Mouse (Mus musculus) G1E (cell line): ENCODE measurements around the gene D930020B18Rik. TPM values are rescaled to one million over a fixed set of nuclear protein-coding genes. Genes with fewer than 3 reads are reported as not detected.

Experiments
- ATAC-seq: 2 replicates; pipeline ENCODE4 v1.8.0; 2016; ENCODE audit warnings: mild to moderate bottlenecking; ENCODE audit not compliant: insufficient number of reproducible peaks, poor library complexity, low FRiP score, severe bottlenecking; ENCODE audit errors: extremely low read depth
- DNase-seq: peaks from one replicate; pipeline ENCODE4 v3.0.0; 2012; ENCODE audit warnings: low spot score
- H3K27me3 ChIP-seq: 2 replicates; pipeline ENCODE4 v1.6.1; 2012; ENCODE audit warnings: mild to moderate bottlenecking, low read length, inconsistent platforms; ENCODE audit not compliant: insufficient read depth
- H3K36me3 ChIP-seq: replicated peaks from 2 replicates; pipeline ENCODE3; 2012; ENCODE audit warnings: mild to moderate bottlenecking, inconsistent platforms
- H3K4me1 ChIP-seq: 2 replicates; pipeline ENCODE4 v1.6.1; 2012; ENCODE audit warnings: low read depth, low read length, inconsistent platforms, mixed read lengths; ENCODE audit not compliant: insufficient read depth
- H3K4me3 ChIP-seq: 2 replicates; pipeline ENCODE4 v1.5.1; 2012; ENCODE audit warnings: low read depth, mild to moderate bottlenecking, inconsistent platforms, low read length, moderate library complexity, mixed read lengths
- H3K9me3 ChIP-seq: replicated peaks from 2 replicates; pipeline ENCODE4 v1.6.1; 2012; ENCODE audit warnings: inconsistent platforms
- CTCF ChIP-seq: IDR thresholded peaks from 2 replicates; pipeline ENCODE4 v1.5.1; 2012; ENCODE audit warnings: low read depth, low read length, inconsistent platforms, mixed read lengths
- GATA1 ChIP-seq: IDR thresholded peaks from 2 replicates; pipeline ENCODE4 v1.6.1; 2012; ENCODE audit warnings: borderline replicate concordance, low read length, inconsistent platforms, mixed read lengths
- GATA2 ChIP-seq: IDR thresholded peaks from 2 replicates; pipeline ENCODE4 v1.6.1; 2012; ENCODE audit warnings: low read depth, low read length, inconsistent platforms, borderline replicate concordance
- POLR2AphosphoS5 ChIP-seq: IDR thresholded peaks from 2 replicates; pipeline ENCODE4 v1.6.1; 2012; ENCODE audit warnings: low read depth, low read length, inconsistent platforms; ENCODE audit not compliant: insufficient replicate concordance
- TAL1 ChIP-seq: conservative IDR thresholded peaks from 2 replicates; pipeline ENCODE4 v1.6.1; 2012; ENCODE audit warnings: low read depth, low read length, inconsistent platforms, mixed read lengths
- polyA plus RNA-seq: library from polyadenylated mRNA; stranded (reverse); fragments of >175 nt; gene quantifications from 2 replicates; pipeline ENCODE4 v1.2.3, GENCODE M21; 2012
- total RNA-seq, 2 experiments: library from RNA; stranded (forward) in 1 of 2; stranded (reverse) in 1 of 2; fragments of 200-1000 nt in 1 of 2; fragments of >200 nt in 1 of 2; fragmentation: Nextera tagmentation in 1 of 2; gene quantifications; 2 replicates each; pipeline ENCODE4 v1.2.3; 2014 to 2017

Gene D930020B18Rik
- total and polyA plus RNA-seq, 3 experiments = 0.05 TPM; not detected in 2

GRCm38 (mm10) chr10:121694567-121694966 lies 53.2 kb downstream of the D930020B18Rik start:
- peaks cover 7% of the 10 kb centered on the region; the same call in 1 of the 2 replicates for H3K9me3 ChIP-seq
- ATAC-seq (no peak), DNase-seq (no peak)
- TF ChIP-seq GATA2 (no peak), GATA1 (no peak), TAL1 (no peak), POLR2AphosphoS5 (no peak), CTCF (no peak)
- no peaks in the 10 kb centered on the region for H3K27me3 ChIP-seq
- H3K36me3 ChIP-seq = no peaks in the 10 kb centered on the region
- no peak overlapping the region for H3K4me3 ChIP-seq
- no peaks in the 10 kb centered on the region for H3K4me1 ChIP-seq

GRCm38 (mm10) chr10:121701296-121702248 lies 60.2 kb downstream of the D930020B18Rik start:
- no peak overlapping the region for H3K4me3 ChIP-seq
- no peaks in the 10 kb centered on the region for H3K27me3 ChIP-seq
- H3K4me1 ChIP-seq = no peaks in the 10 kb centered on the region
- DNase-seq = no peak
- TF ChIP-seq CTCF = no peak
- no peak for TF ChIP-seq TAL1
- no peak for TF ChIP-seq GATA1
- TF ChIP-seq GATA2 = no peak
- TF ChIP-seq POLR2AphosphoS5 = no peak
- H3K9me3 ChIP-seq = peaks cover 6% of the 10 kb centered on the region
- ATAC-seq = 0 out of 2 replicates have a peak, but pooled peaks have one; percentile 23
- H3K36me3 ChIP-seq = no peaks in the 10 kb centered on the region

GRCm38 (mm10) chr10:121703619-121704018 lies 62.2 kb downstream of the D930020B18Rik start:
- no peak for ATAC-seq
- H3K36me3 ChIP-seq = no peaks in the 10 kb centered on the region
- TF ChIP-seq GATA1 (no peak), TAL1 (no peak), GATA2 (no peak), CTCF (no peak), POLR2AphosphoS5 (no peak)
- H3K9me3 ChIP-seq = peaks cover 6% of the 10 kb centered on the region
- no peak overlapping the region for H3K4me3 ChIP-seq
- H3K4me1 ChIP-seq = no peaks in the 10 kb centered on the region
- DNase-seq = no peak
- no peaks in the 10 kb centered on the region for H3K27me3 ChIP-seq

- Histone ChIP-seq H3K4me3 (no peak overlapping the region), H3K36me3 (no peaks in the 10 kb centered on the region), H3K27me3 (no peaks in the 10 kb centered on the region), H3K9me3 (peaks cover 6% of the 10 kb centered on the region), H3K4me1 (no peaks in the 10 kb centered on the region)
- DNase-seq (no peak), ATAC-seq (no peak)
- TF ChIP-seq GATA2 (no peak), POLR2AphosphoS5 (no peak), CTCF (no peak), TAL1 (no peak), GATA1 (no peak)
Measured at GRCm38 (mm10) chr10:121704871-121705270, 63.5 kb downstream of the D930020B18Rik start.

GRCm38 (mm10) chr10:121705399-121706163 lies 64.2 kb downstream of the D930020B18Rik start:
- DNase-seq = no peak
- Histone ChIP-seq H3K36me3 (no peaks in the 10 kb centered on the region), H3K9me3 (peaks cover 6% of the 10 kb centered on the region), H3K27me3 (no peaks in the 10 kb centered on the region), H3K4me1 (no peaks in the 10 kb centered on the region), H3K4me3 (no peak overlapping the region)
- ATAC-seq = no peak
- TF ChIP-seq GATA2 (no peak), CTCF (no peak), POLR2AphosphoS5 (no peak), GATA1 (no peak), TAL1 (no peak)

- no peak for DNase-seq
- ATAC-seq = no peak
- Histone ChIP-seq H3K9me3 (peaks cover 19% of the 10 kb centered on the region), H3K4me1 (no peaks in the 10 kb centered on the region), H3K36me3 (no peaks in the 10 kb centered on the region), H3K4me3 (no peak overlapping the region), H3K27me3 (no peaks in the 10 kb centered on the region)
- TF ChIP-seq GATA1 (no peak), POLR2AphosphoS5 (no peak), CTCF (no peak), GATA2 (no peak), TAL1 (no peak)
Measured at GRCm38 (mm10) chr10:121716862-121717261, 75.5 kb downstream of the D930020B18Rik start.
